Mouse (Mus musculus): ENCODE measurements at regions not wholly inside any gene's neighbourhood (a gene's known extent, or its start where the extent isn't known, plus 50 kb on each side); places are given as distances from the start of the nearest gene placed in this dataset.

GRCm38 (mm10) chr12:58441962-58442361, 172.9 kb upstream of the Clec14a start:
- no peaks in the 10 kb centered on the region for H3K9me3 ChIP-seq (ENCODE audit: control insufficient read depth, low read length)
- H3K4me3 ChIP-seq (ENCODE audit: low read length): no peak overlapping the region
- H3K4me2 ChIP-seq (ENCODE audit: low read length): no peak overlapping the region
- no peak overlapping the region for H3K9ac ChIP-seq (ENCODE audit: low read depth, low read length)
- H3K27ac ChIP-seq (ENCODE audit: low read depth, low read length): no peak overlapping the region
- no peaks in the 10 kb centered on the region for H3K36me3 ChIP-seq (ENCODE audit: control insufficient read depth, insufficient read depth, low read length)
- no peaks in the 10 kb centered on the region for H3K4me1 ChIP-seq (ENCODE audit: control insufficient read depth, insufficient read depth, low read depth, low read length)
- ATAC-seq: no peak
- WGBS: 95% methylated on average over 2 of the region's 2 CpGs
- H3K27me3 ChIP-seq (replicated peaks; ENCODE audit: control insufficient read depth, insufficient read depth, low read length): no peaks in the 10 kb centered on the region

GRCm38 (mm10) chr12:58440666-58441065, 171.6 kb upstream of the Clec14a start:
- H3K27ac ChIP-seq (ENCODE audit: low read depth, low read length): no peak overlapping the region
- no peaks in the 10 kb centered on the region for H3K9me3 ChIP-seq (ENCODE audit: control insufficient read depth, low read length)
- H3K4me3 ChIP-seq (ENCODE audit: low read length): no peak overlapping the region
- no peaks in the 10 kb centered on the region for H3K36me3 ChIP-seq (ENCODE audit: control insufficient read depth, insufficient read depth, low read length)
- H3K4me1 ChIP-seq (ENCODE audit: control insufficient read depth, insufficient read depth, low read depth, low read length): no peaks in the 10 kb centered on the region
- no peaks in the 10 kb centered on the region for H3K27me3 ChIP-seq (replicated peaks; ENCODE audit: control insufficient read depth, insufficient read depth, low read length)
- no peak overlapping the region for H3K4me2 ChIP-seq (ENCODE audit: low read length)
- no peak overlapping the region for H3K9ac ChIP-seq (ENCODE audit: low read depth, low read length)
- no peak for ATAC-seq

- Histone ChIP-seq H3K27me3 (replicated peaks; ENCODE audit: control insufficient read depth, insufficient read depth, low read length) (no peaks in the 10 kb centered on the region), H3K4me1 (ENCODE audit: control insufficient read depth, insufficient read depth, low read depth, low read length) (no peaks in the 10 kb centered on the region), H3K27ac (ENCODE audit: low read depth, low read length) (no peak overlapping the region), H3K9ac (ENCODE audit: low read depth, low read length) (no peak overlapping the region), H3K4me3 (ENCODE audit: low read length) (no peak overlapping the region), H3K36me3 (ENCODE audit: control insufficient read depth, insufficient read depth, low read length) (no peaks in the 10 kb centered on the region), H3K9me3 (ENCODE audit: control insufficient read depth, low read length) (no peaks in the 10 kb centered on the region), H3K4me2 (ENCODE audit: low read length) (no peak overlapping the region)
- ATAC-seq: no peak
- WGBS: 82% methylated on average over 6 of the region's 6 CpGs
These were observed 167.9 kb upstream of the Clec14a start for GRCm38 (mm10) chr12:58437031-58437430.

- Histone ChIP-seq H3K4me2 (ENCODE audit: low read length) (no peak overlapping the region), H3K9ac (ENCODE audit: low read depth, low read length) (no peak overlapping the region), H3K4me3 (ENCODE audit: low read length) (no peak overlapping the region), H3K36me3 (ENCODE audit: control insufficient read depth, insufficient read depth, low read length) (no peaks in the 10 kb centered on the region), H3K27ac (ENCODE audit: low read depth, low read length) (no peak overlapping the region), H3K4me1 (ENCODE audit: control insufficient read depth, insufficient read depth, low read depth, low read length) (no peaks in the 10 kb centered on the region), H3K27me3 (replicated peaks; ENCODE audit: control insufficient read depth, insufficient read depth, low read length) (no peaks in the 10 kb centered on the region), H3K9me3 (ENCODE audit: control insufficient read depth, low read length) (no peaks in the 10 kb centered on the region)
- no peak for ATAC-seq
- WGBS: 61% methylated on average over 5 of the region's 5 CpGs
These were observed 165.4 kb upstream of the Clec14a start for GRCm38 (mm10) chr12:58434504-58434903.

GRCm38 (mm10) chr12:58429929-58430328, 160.8 kb upstream of the Clec14a start:
- H3K9me3 ChIP-seq (ENCODE audit: control insufficient read depth, low read length): no peaks in the 10 kb centered on the region
- ATAC-seq: peak; percentile 50; the same call in 1 of the 2 replicates
- H3K27ac ChIP-seq (ENCODE audit: low read depth, low read length): no peak overlapping the region
- no peaks in the 10 kb centered on the region for H3K4me1 ChIP-seq (ENCODE audit: control insufficient read depth, insufficient read depth, low read depth, low read length)
- H3K27me3 ChIP-seq (replicated peaks; ENCODE audit: control insufficient read depth, insufficient read depth, low read length): no peaks in the 10 kb centered on the region
- WGBS: 67% methylated on average over 5 of the region's 5 CpGs
- H3K4me2 ChIP-seq (ENCODE audit: low read length): no peak overlapping the region
- no peak overlapping the region for H3K4me3 ChIP-seq (ENCODE audit: low read length)
- H3K36me3 ChIP-seq (ENCODE audit: control insufficient read depth, insufficient read depth, low read length): no peaks in the 10 kb centered on the region
- no peak overlapping the region for H3K9ac ChIP-seq (ENCODE audit: low read depth, low read length)

GRCm38 (mm10) chr12:58426758-58427157, 157.7 kb upstream of the Clec14a start:
- no peak for ATAC-seq
- 93% methylated on average over 6 of the region's 6 CpGs for WGBS
- no peak overlapping the region for H3K4me3 ChIP-seq (ENCODE audit: low read length)
- no peaks in the 10 kb centered on the region for H3K9me3 ChIP-seq (ENCODE audit: control insufficient read depth, low read length)
- H3K9ac ChIP-seq (ENCODE audit: low read depth, low read length): no peak overlapping the region
- no peak overlapping the region for H3K27ac ChIP-seq (ENCODE audit: low read depth, low read length)
- H3K27me3 ChIP-seq (replicated peaks; ENCODE audit: control insufficient read depth, insufficient read depth, low read length): no peaks in the 10 kb centered on the region
- H3K36me3 ChIP-seq (ENCODE audit: control insufficient read depth, insufficient read depth, low read length): no peaks in the 10 kb centered on the region
- H3K4me1 ChIP-seq (ENCODE audit: control insufficient read depth, insufficient read depth, low read depth, low read length): no peaks in the 10 kb centered on the region
- no peak overlapping the region for H3K4me2 ChIP-seq (ENCODE audit: low read length)

- ATAC-seq: no peak
These were observed 156.9 kb upstream of the Clec14a start for GRCm38 (mm10) chr12:58425961-58426360.

GRCm38 (mm10) chr12:58423581-58423980, 154.5 kb upstream of the Clec14a start:
- no peak overlapping the region for H3K27ac ChIP-seq (ENCODE audit: low read depth, low read length)
- H3K9ac ChIP-seq (ENCODE audit: low read depth, low read length): no peak overlapping the region
- H3K9me3 ChIP-seq (ENCODE audit: control insufficient read depth, low read length): no peaks in the 10 kb centered on the region
- H3K4me1 ChIP-seq (ENCODE audit: control insufficient read depth, insufficient read depth, low read depth, low read length): no peaks in the 10 kb centered on the region
- no peak for ATAC-seq
- no peak overlapping the region for H3K4me2 ChIP-seq (ENCODE audit: low read length)
- WGBS: 59% methylated on average over 1 of the region's 1 CpGs
- H3K27me3 ChIP-seq (replicated peaks; ENCODE audit: control insufficient read depth, insufficient read depth, low read length): no peaks in the 10 kb centered on the region
- no peaks in the 10 kb centered on the region for H3K36me3 ChIP-seq (ENCODE audit: control insufficient read depth, insufficient read depth, low read length)
- no peak overlapping the region for H3K4me3 ChIP-seq (ENCODE audit: low read length)

More at GRCm38 (mm10) chr12:58425961-58426360, 156.9 kb upstream of the Clec14a start:
- Histone ChIP-seq H3K27ac (ENCODE audit: low read depth, low read length) (no peak overlapping the region), H3K4me2 (ENCODE audit: low read length) (no peak overlapping the region), H3K27me3 (replicated peaks; ENCODE audit: control insufficient read depth, insufficient read depth, low read length) (no peaks in the 10 kb centered on the region), H3K36me3 (ENCODE audit: control insufficient read depth, insufficient read depth, low read length) (no peaks in the 10 kb centered on the region), H3K4me3 (ENCODE audit: low read length) (no peak overlapping the region), H3K4me1 (ENCODE audit: control insufficient read depth, insufficient read depth, low read depth, low read length) (no peaks in the 10 kb centered on the region), H3K9ac (ENCODE audit: low read depth, low read length) (no peak overlapping the region), H3K9me3 (ENCODE audit: control insufficient read depth, low read length) (no peaks in the 10 kb centered on the region)
- 82% methylated on average over 4 of the region's 4 CpGs for WGBS

GRCm38 (mm10) chr12:58401904-58402303, 132.8 kb upstream of the Clec14a start:
- ATAC-seq: no peak
- H3K36me3 ChIP-seq (ENCODE audit: control insufficient read depth, insufficient read depth, low read length): no peaks in the 10 kb centered on the region
- H3K9me3 ChIP-seq (ENCODE audit: control insufficient read depth, low read length): no peaks in the 10 kb centered on the region
- no peaks in the 10 kb centered on the region for H3K4me1 ChIP-seq (ENCODE audit: control insufficient read depth, insufficient read depth, low read depth, low read length)
- WGBS: 73% methylated on average over 3 of the region's 3 CpGs
- no peak overlapping the region for H3K4me3 ChIP-seq (ENCODE audit: low read length)
- no peak overlapping the region for H3K4me2 ChIP-seq (ENCODE audit: low read length)
- no peak overlapping the region for H3K27ac ChIP-seq (ENCODE audit: low read depth, low read length)
- H3K27me3 ChIP-seq (replicated peaks; ENCODE audit: control insufficient read depth, insufficient read depth, low read length): no peaks in the 10 kb centered on the region
- H3K9ac ChIP-seq (ENCODE audit: low read depth, low read length): no peak overlapping the region

- 89% methylated on average over 4 of the region's 4 CpGs for WGBS
- Histone ChIP-seq H3K9ac (ENCODE audit: low read depth, low read length) (no peak overlapping the region), H3K4me1 (ENCODE audit: control insufficient read depth, insufficient read depth, low read depth, low read length) (no peaks in the 10 kb centered on the region), H3K9me3 (ENCODE audit: control insufficient read depth, low read length) (no peaks in the 10 kb centered on the region), H3K27me3 (replicated peaks; ENCODE audit: control insufficient read depth, insufficient read depth, low read length) (no peaks in the 10 kb centered on the region), H3K36me3 (ENCODE audit: control insufficient read depth, insufficient read depth, low read length) (no peaks in the 10 kb centered on the region), H3K4me3 (ENCODE audit: low read length) (no peak overlapping the region), H3K4me2 (ENCODE audit: low read length) (no peak overlapping the region), H3K27ac (ENCODE audit: low read depth, low read length) (no peak overlapping the region)
- no peak for ATAC-seq
These were observed 91.2 kb upstream of the Clec14a start for GRCm38 (mm10) chr12:58360258-58360657.
